ENCODE assay signal across 15 mouse cellular contexts in the genomic region with DNA sequence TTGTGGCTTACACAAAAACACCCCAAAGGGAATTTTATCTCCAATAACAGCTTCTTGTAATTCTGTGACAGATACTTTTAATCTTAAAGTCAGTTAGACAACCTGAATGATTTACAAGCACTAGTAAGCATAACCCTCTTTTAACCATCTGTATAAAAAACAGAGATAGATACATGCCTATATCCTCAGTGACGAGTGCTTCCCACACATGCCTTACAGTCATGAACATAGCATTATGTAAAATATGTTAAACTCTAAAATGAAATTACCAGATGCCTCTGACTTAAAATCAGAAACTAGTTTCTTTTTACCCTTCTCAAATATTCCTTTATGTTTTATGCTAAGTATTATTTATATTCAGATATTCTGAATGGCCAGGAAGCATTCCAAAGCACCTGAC.
"Had no signal": no experiment of that assay in that cellular context is flagged by ENCODE, and none has a peak within 500 bp of the region (broad histone marks: within the 10 kb centered on the region; RNA-seq: fewer than 3 reads in every experiment).

No protein-coding gene starts in this region.

- H3K9me3 ChIP-seq: neural tube, embryonic 15.5 days; stomach, embryonic 15.5 days had no signal

- H3K27me3 ChIP-seq: neural tube, embryonic 15.5 days; stomach, embryonic 15.5 days had no signal

- H3K9ac ChIP-seq: neural tube, embryonic 15.5 days; stomach, embryonic 15.5 days had no signal

- H3K4me3 ChIP-seq: neural tube, embryonic 15.5 days; stomach, embryonic 15.5 days had no signal

- DNase-seq: retina, postnatal 1 day; right cerebral cortex, adult 18-20 months; right cerebral cortex, postnatal 14 days; right cerebral cortex, postnatal 25 days; right cerebral cortex, postnatal 4 days; spleen, adult 18-20 months; thymus, adult 18-20 months; thymus, adult 2 months; thymus, postnatal 14 days; thymus, postnatal 25 days; thymus, postnatal 36 days; thymus, postnatal 4 days had no signal

- H3K27ac ChIP-seq: neural tube, embryonic 15.5 days; stomach, embryonic 15.5 days; stomach, postnatal 0 days had no signal

- H3K4me1 ChIP-seq: neural tube, embryonic 15.5 days; stomach, embryonic 15.5 days had no signal

- H3K4me2 ChIP-seq: neural tube, embryonic 15.5 days; stomach, embryonic 15.5 days had no signal

- H3K36me3 ChIP-seq: neural tube, embryonic 15.5 days; stomach, embryonic 15.5 days had no signal
